Mouse (Mus musculus) cerebellum, adult 2 months (tissue): Measurements from ENCODE around the gene Pnn.

Source experiments
- CTCF ChIP-seq: fragments of 200-500 bp; IDR thresholded peaks from 2 replicates; pipeline ENCODE4 v1.5.1; 2011; ENCODE audit warnings: low read depth, mild to moderate bottlenecking, control low read depth, low read length, moderate library complexity, borderline replicate concordance; ENCODE audit not compliant: insufficient read depth
- POLR2A ChIP-seq: fragments of 200-500 bp; IDR thresholded peaks from 2 replicates; pipeline ENCODE4 v1.6.1; 2011; ENCODE audit warnings: low read length, control low read depth, borderline replicate concordance; ENCODE audit not compliant: insufficient read depth

- TF ChIP-seq CTCF (no peak), POLR2A (no peak)
These were observed 48.7 kb upstream of the Pnn start for GRCm38 (mm10) chr12:59017970-59018369.
